Mouse (Mus musculus) forebrain, postnatal 0 days (tissue): ENCODE measurements around the gene Dcaf1. TPM values are rescaled to one million over a fixed set of nuclear protein-coding genes. Genes with fewer than 3 reads are reported as not detected.

Source experiments
- ATAC-seq: fragments of 200-750 bp; cut with Nextera tagmentation; 2 replicates; pipeline ENCODE4 v1.8.0; 2017; ENCODE audit warnings: mild to moderate bottlenecking, moderate library complexity
- DNase-seq: peaks from one replicate; pipeline ENCODE4 v3.0.0-alpha.2; 2015
- H3K27ac ChIP-seq: fragments of 300-500 bp; sonication (generic); 2 replicates; pipeline ENCODE4 v1.5.1; 2014; ENCODE audit warnings: low read depth, mild to moderate bottlenecking, antibody characterized with exemption, low read length, moderate library complexity, mixed read lengths
- H3K27me3 ChIP-seq: fragments of 300-500 bp; sonication (generic); 2 replicates; pipeline ENCODE4 v1.6.1; 2014; ENCODE audit warnings: mild to moderate bottlenecking, low read length, mixed read lengths; ENCODE audit not compliant: insufficient read depth
- H3K36me3 ChIP-seq: fragments of 300-500 bp; sonication (generic); 2 replicates; pipeline ENCODE4 v1.6.1; 2014; ENCODE audit warnings: mild to moderate bottlenecking, moderate library complexity; ENCODE audit not compliant: insufficient read depth
- H3K4me1 ChIP-seq: fragments of 300-500 bp; sonication (generic); 2 replicates; pipeline ENCODE4 v1.6.1; 2014; ENCODE audit warnings: antibody characterized with exemption; ENCODE audit not compliant: insufficient read depth
- H3K4me2 ChIP-seq: fragments of 300-500 bp; sonication (generic); 2 replicates; pipeline ENCODE4 v1.6.1; 2014; ENCODE audit warnings: low read depth, mild to moderate bottlenecking, moderate library complexity
- H3K4me3 ChIP-seq: fragments of 300-500 bp; sonication (generic); 2 replicates; pipeline ENCODE4 v1.5.1; 2014; ENCODE audit warnings: low read depth, low read length, mixed read lengths
- H3K9ac ChIP-seq: fragments of 300-500 bp; sonication (generic); 2 replicates; pipeline ENCODE4 v1.6.1; 2014; ENCODE audit warnings: mild to moderate bottlenecking
- H3K9me3 ChIP-seq: fragments of 300-500 bp; sonication (generic); 2 replicates; pipeline ENCODE4 v1.6.1; 2016; ENCODE audit warnings: low read length
- CTCF ChIP-seq: sonication (generic); IDR thresholded peaks from 2 replicates; pipeline ENCODE4 v1.5.1; 2016; ENCODE audit warnings: antibody characterized with exemption, control low read depth, low read depth
- WGBS: fragments of 180-500 bp; shearing (Covaris S2); extraction: QIAGEN DNeasy Blood & Tissue Kit; methylation state at CpG from one replicate; pipeline ENCODE4 v1.1.7; 2014; 5-methylcytosine and 5-hydroxymethylcytosine counted together
- polyA plus RNA-seq: library from polyadenylated mRNA; unstranded; fragments of >200 nt; fragmentation: Nextera tagmentation; extraction: Ambion mirVana; gene quantifications from 2 replicates; pipeline ENCODE4 v1.2.1, GENCODE M21; 2015
- total RNA-seq: library from RNA; depleted of rRNA; stranded (reverse); fragments of >200 nt; gene quantifications from 2 replicates; pipeline ENCODE4 v1.2.3, GENCODE M21; 2014; rRNA removed

Dcaf1 gene
- total and polyA plus RNA-seq, 2 experiments from 2014 or later, result 8.0 to 33.7 TPM

GRCm38 (mm10) chr9:106906597-106906996 is 84.9 kb downstream of the Dcaf1 start:
- no peak for ATAC-seq

GRCm38 (mm10) chr9:106908174-106908573 is 86.5 kb downstream of the Dcaf1 start:
- H3K4me1 ChIP-seq, result no peaks in the 10 kb centered on the region
- H3K27ac ChIP-seq, result no peak overlapping the region
- no peak for TF ChIP-seq CTCF
- DNase-seq (no peak), ATAC-seq (no peak)
- 80% methylated on average over 3 of the region's 3 CpGs for WGBS
- peaks cover 36% of the 10 kb centered on the region for H3K36me3 ChIP-seq
- H3K9ac ChIP-seq, result no peak overlapping the region
- no peaks in the 10 kb centered on the region for H3K27me3 ChIP-seq
- no peak overlapping the region for H3K4me2 ChIP-seq
- no peaks in the 10 kb centered on the region for H3K9me3 ChIP-seq
- H3K4me3 ChIP-seq, result no peak overlapping the region

More at GRCm38 (mm10) chr9:106906597-106906996, 84.9 kb downstream of the Dcaf1 start:
- Histone ChIP-seq H3K4me3 (no peak overlapping the region), H3K4me1 (no peaks in the 10 kb centered on the region), H3K27me3 (no peaks in the 10 kb centered on the region), H3K9me3 (no peaks in the 10 kb centered on the region), H3K9ac (no peak overlapping the region), H3K36me3 (peaks cover 34% of the 10 kb centered on the region), H3K27ac (no peak overlapping the region), H3K4me2 (no peak overlapping the region)
- 87% methylated on average over 8 of the region's 8 CpGs for WGBS
- TF ChIP-seq CTCF, result no peak
- DNase-seq, result no peak

- Histone ChIP-seq H3K4me2 (no peak overlapping the region), H3K36me3 (peaks cover 36% of the 10 kb centered on the region), H3K27ac (no peak overlapping the region), H3K9me3 (no peaks in the 10 kb centered on the region), H3K4me1 (no peaks in the 10 kb centered on the region), H3K27me3 (no peaks in the 10 kb centered on the region), H3K4me3 (no peak overlapping the region), H3K9ac (no peak overlapping the region)
- WGBS, result 57% methylated on average over 5 of the region's 5 CpGs
- TF ChIP-seq CTCF, result no peak
- no peak for DNase-seq
- no peak for ATAC-seq
Measured at GRCm38 (mm10) chr9:106908715-106909114, 87.0 kb downstream of the Dcaf1 start.

GRCm38 (mm10) chr9:106911624-106912023 is 90.0 kb downstream of the Dcaf1 start:
- DNase-seq, result no peak
- Histone ChIP-seq H3K36me3 (peaks cover 38% of the 10 kb centered on the region), H3K4me3 (no peak overlapping the region), H3K27ac (no peak overlapping the region), H3K9me3 (no peaks in the 10 kb centered on the region), H3K4me2 (no peak overlapping the region), H3K27me3 (no peaks in the 10 kb centered on the region), H3K4me1 (no peaks in the 10 kb centered on the region), H3K9ac (no peak overlapping the region)
- TF ChIP-seq CTCF, result no peak
- ATAC-seq, result no peak
- WGBS, result 84% methylated on average over 1 of the region's 1 CpGs

- Histone ChIP-seq H3K36me3 (peaks cover 28% of the 10 kb centered on the region), H3K4me3 (no peak overlapping the region), H3K9ac (no peak overlapping the region), H3K9me3 (no peaks in the 10 kb centered on the region), H3K27ac (no peak overlapping the region), H3K4me1 (no peaks in the 10 kb centered on the region), H3K27me3 (no peaks in the 10 kb centered on the region), H3K4me2 (no peak overlapping the region)
- DNase-seq (no peak), ATAC-seq (no peak)
- no peak for TF ChIP-seq CTCF
- WGBS, result 14% methylated on average over 1 of the region's 1 CpGs
Measured at GRCm38 (mm10) chr9:106913759-106914158, 92.1 kb downstream of the Dcaf1 start.

GRCm38 (mm10) chr9:106914878-106915277 is 93.2 kb downstream of the Dcaf1 start:
- Histone ChIP-seq H3K27ac (no peak overlapping the region), H3K4me2 (no peak overlapping the region), H3K9me3 (no peaks in the 10 kb centered on the region), H3K4me1 (no peaks in the 10 kb centered on the region), H3K36me3 (peaks cover 28% of the 10 kb centered on the region), H3K9ac (no peak overlapping the region), H3K4me3 (no peak overlapping the region), H3K27me3 (no peaks in the 10 kb centered on the region)
- no peak for DNase-seq
- ATAC-seq, result no peak
- 87% methylated on average over 6 of the region's 6 CpGs for WGBS
- no peak for TF ChIP-seq CTCF

Other genes with a start within 250 kb of the Dcaf1 start
- gene Iqcf6, start 195.3 kb upstream of the Dcaf1 start, total RNA-seq, result not detected in 2 replicates
- gene Iqcf6, start 195.3 kb upstream of the Dcaf1 start, polyA plus RNA-seq, result not detected in 2 replicates
- gene Grm2, start 165.8 kb upstream of the Dcaf1 start, total RNA-seq, result 13.6 and 14.6 TPM in 2 replicates
- gene Grm2, start 165.8 kb upstream of the Dcaf1 start, polyA plus RNA-seq, result 19.8 and 20.7 TPM in 2 replicates
- gene Tex264, start 135.9 kb upstream of the Dcaf1 start, total RNA-seq, result 61.2 and 68.6 TPM in 2 replicates
- gene Tex264, start 135.9 kb upstream of the Dcaf1 start, polyA plus RNA-seq, result 98.3 and 105 TPM in 2 replicates
- 18.6 and 22.7 TPM in 2 replicates for gene Rad54l2, start 32.7 kb upstream of the Dcaf1 start, total RNA-seq
- gene Rad54l2, start 32.7 kb upstream of the Dcaf1 start, polyA plus RNA-seq, result 1.7 and 3.6 TPM in 2 replicates
- gene Rbm15b, start 65.6 kb downstream of the Dcaf1 start, total RNA-seq, result 82.4 and 83.5 TPM in 2 replicates
- 15.8 and 16.8 TPM in 2 replicates for gene Rbm15b, start 65.6 kb downstream of the Dcaf1 start, polyA plus RNA-seq
- gene Manf, start 70.1 kb downstream of the Dcaf1 start, total RNA-seq, result 49.5 and 61.9 TPM in 2 replicates
- 135 and 151 TPM in 2 replicates for gene Manf, start 70.1 kb downstream of the Dcaf1 start, polyA plus RNA-seq